Mouse (Mus musculus): ENCODE data around the gene Ptprf. TPM values are rescaled to one million over a fixed set of nuclear protein-coding genes. Genes with fewer than 3 reads are reported as not detected.

The Ptprf gene
- total and polyA plus RNA-seq, 3 experiments = 5.8 to 7.8 (median 6.3) TPM

DNA sequence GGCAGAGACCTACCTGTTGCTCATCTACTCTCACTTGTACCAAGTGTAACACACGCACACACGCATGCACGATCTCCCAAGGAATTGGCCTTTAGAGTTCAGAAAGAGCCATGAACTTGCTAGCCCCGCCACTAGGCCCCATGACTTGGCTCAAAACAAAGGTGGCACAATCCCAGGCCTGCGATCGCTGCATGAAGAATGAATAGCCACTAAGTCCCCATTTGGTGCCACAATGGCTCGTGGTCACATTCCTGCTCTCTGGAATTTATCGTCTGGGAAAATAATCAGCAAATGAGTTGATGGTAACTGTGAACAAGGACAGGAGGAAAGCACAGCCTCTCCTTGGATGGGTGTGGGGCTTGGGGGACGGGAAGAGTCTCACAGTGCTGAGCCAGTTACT, 54.3 kb downstream of the Ptprf start:
- no peak overlapping the region for H3K27ac ChIP-seq
- DNase-seq = no peak
- no peaks in the 10 kb centered on the region for H3K79me2 ChIP-seq (replicated peaks; ENCODE audit: control insufficient read depth, insufficient read depth, low read length)
- TF ChIP-seq POLR2A (IDR thresholded peaks at IDR 0.05; ENCODE audit: insufficient read depth, low read depth, low read length) (no peak), EP300 (IDR thresholded peaks at IDR 0.05; ENCODE audit: insufficient read depth, low read depth, low read length) (no peak), CTCF (IDR thresholded peaks at IDR 0.05) (no peak)
- no peak overlapping the region for H3K9ac ChIP-seq (ENCODE audit: low read depth, low read length)
- H3K4me1 ChIP-seq (ENCODE audit: control insufficient read depth, insufficient read depth, low read length) = no peaks in the 10 kb centered on the region
- no peaks in the 10 kb centered on the region for H3K27me3 ChIP-seq (ENCODE audit: control insufficient read depth, insufficient read depth, low read length)
- H3K4me3 ChIP-seq = no peak overlapping the region
- no peaks in the 10 kb centered on the region for H3K36me3 ChIP-seq (ENCODE audit: control insufficient read depth, insufficient read depth, low read length)
- WGBS = 59% methylated on average over 9 of the region's 9 CpGs
- intact Hi-C loops (cut with DNase I) = no loop called here

DNA sequence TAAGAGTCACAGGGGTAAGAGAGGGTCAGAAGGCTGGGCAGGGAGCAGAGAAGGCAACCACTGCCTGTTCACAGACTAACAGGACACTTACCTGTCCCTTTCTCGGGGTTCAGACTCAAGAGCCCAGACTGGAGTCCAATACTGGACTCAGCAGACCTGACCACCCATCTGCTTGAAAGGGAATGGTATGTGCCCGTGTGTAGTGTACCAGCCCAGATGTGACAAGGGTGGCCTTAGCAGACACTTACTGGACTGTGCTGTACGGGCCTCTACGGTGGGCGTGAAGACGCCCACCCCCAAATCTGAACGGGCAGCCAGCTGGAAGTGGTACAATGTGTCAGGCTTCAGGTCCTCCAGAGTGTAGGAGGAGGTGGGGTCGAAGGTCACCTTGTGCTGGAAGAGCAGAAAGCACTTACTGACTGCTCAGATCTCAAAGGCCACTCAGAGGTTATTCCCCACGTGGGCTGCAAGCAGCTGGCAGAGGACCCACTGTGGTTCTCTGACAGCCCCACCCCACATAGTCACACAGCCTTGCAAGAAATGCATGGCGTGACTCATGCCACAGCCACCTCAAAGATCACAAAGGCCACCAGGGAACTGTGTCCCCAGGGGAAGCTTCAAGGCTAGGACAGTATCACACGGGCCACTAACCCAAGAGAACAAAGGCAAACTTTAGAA, 56.4 kb downstream of the Ptprf start:
- intact Hi-C loops (cut with DNase I) = no loop called here
- 73% methylated on average over 11 of the region's 11 CpGs for WGBS

DNA sequence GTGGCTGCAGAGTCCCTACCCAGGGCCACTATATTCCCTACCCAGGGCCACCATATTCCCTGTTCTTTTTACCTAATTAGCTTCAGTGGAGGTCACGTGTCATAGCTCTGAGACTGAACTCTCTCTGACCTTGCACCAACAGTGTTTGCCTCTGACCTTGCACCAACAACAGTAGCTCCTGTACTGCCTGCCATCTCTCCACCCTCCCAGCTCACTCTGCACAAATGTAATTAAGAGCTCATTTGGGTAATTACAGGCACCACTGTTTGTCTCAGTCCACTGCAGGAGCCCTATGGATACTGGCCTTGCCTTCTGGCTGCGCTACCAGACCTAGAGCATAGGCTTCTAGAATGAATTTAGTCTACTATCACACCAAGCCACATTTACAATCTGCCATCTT, 57.3 kb downstream of the Ptprf start:
- H3K27me3 ChIP-seq (ENCODE audit: control insufficient read depth, insufficient read depth, low read length) = no peaks in the 10 kb centered on the region
- TF ChIP-seq CTCF (IDR thresholded peaks at IDR 0.05) (no peak), POLR2A (IDR thresholded peaks at IDR 0.05; ENCODE audit: insufficient read depth, low read depth, low read length) (no peak), EP300 (IDR thresholded peaks at IDR 0.05; ENCODE audit: insufficient read depth, low read depth, low read length) (no peak)
- 87% methylated on average over 2 of the region's 2 CpGs for WGBS
- H3K27ac ChIP-seq = no peak overlapping the region
- H3K4me3 ChIP-seq = no peak overlapping the region
- no peaks in the 10 kb centered on the region for H3K4me1 ChIP-seq (ENCODE audit: control insufficient read depth, insufficient read depth, low read length)
- no peak overlapping the region for H3K9ac ChIP-seq (ENCODE audit: low read depth, low read length)
- no peaks in the 10 kb centered on the region for H3K79me2 ChIP-seq (replicated peaks; ENCODE audit: control insufficient read depth, insufficient read depth, low read length)
- H3K36me3 ChIP-seq (ENCODE audit: control insufficient read depth, insufficient read depth, low read length) = no peaks in the 10 kb centered on the region
- DNase-seq = no peak
- intact Hi-C loops (cut with DNase I) = no loop called here

More for the DNA sequence above, 56.4 kb downstream of the Ptprf start:
- no peak for DNase-seq
- no peaks in the 10 kb centered on the region for H3K4me1 ChIP-seq (ENCODE audit: control insufficient read depth, insufficient read depth, low read length)
- no peak overlapping the region for H3K27ac ChIP-seq
- H3K4me3 ChIP-seq = no peak overlapping the region
- no peaks in the 10 kb centered on the region for H3K79me2 ChIP-seq (replicated peaks; ENCODE audit: control insufficient read depth, insufficient read depth, low read length)
- no peaks in the 10 kb centered on the region for H3K36me3 ChIP-seq (ENCODE audit: control insufficient read depth, insufficient read depth, low read length)
- no peak overlapping the region for H3K9ac ChIP-seq (ENCODE audit: low read depth, low read length)
- TF ChIP-seq CTCF (IDR thresholded peaks at IDR 0.05) (no peak), EP300 (IDR thresholded peaks at IDR 0.05; ENCODE audit: insufficient read depth, low read depth, low read length) (no peak), POLR2A (IDR thresholded peaks at IDR 0.05; ENCODE audit: insufficient read depth, low read depth, low read length) (no peak)
- H3K27me3 ChIP-seq (ENCODE audit: control insufficient read depth, insufficient read depth, low read length) = no peaks in the 10 kb centered on the region

DNA sequence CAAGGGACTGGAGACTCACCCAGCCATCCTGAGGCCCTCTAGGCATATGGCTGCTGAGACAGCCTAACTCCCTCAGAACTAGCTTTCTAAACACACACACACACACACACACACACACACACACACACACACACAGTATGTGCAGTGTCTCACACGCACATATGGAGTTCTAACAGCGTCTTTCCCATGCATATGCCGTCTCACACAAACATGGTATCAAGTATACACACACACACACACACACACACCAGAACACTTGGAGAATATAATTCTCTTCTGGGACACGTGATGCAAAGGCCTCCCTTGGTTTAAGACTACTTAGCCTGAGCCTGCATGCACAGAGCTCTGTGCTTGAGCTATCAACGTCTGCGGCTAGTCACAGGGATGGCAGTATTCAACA, 59.3 kb downstream of the Ptprf start:
- intact Hi-C loops (cut with DNase I) = no loop called here
- Histone ChIP-seq H3K9ac (ENCODE audit: low read depth, low read length) (no peak overlapping the region), H3K27me3 (ENCODE audit: control insufficient read depth, insufficient read depth, low read length) (no peaks in the 10 kb centered on the region), H3K4me1 (ENCODE audit: control insufficient read depth, insufficient read depth, low read length) (no peaks in the 10 kb centered on the region), H3K27ac (no peak overlapping the region), H3K36me3 (ENCODE audit: control insufficient read depth, insufficient read depth, low read length) (no peaks in the 10 kb centered on the region), H3K4me3 (no peak overlapping the region), H3K79me2 (replicated peaks; ENCODE audit: control insufficient read depth, insufficient read depth, low read length) (no peaks in the 10 kb centered on the region)
- DNase-seq = no peak
- TF ChIP-seq EP300 (IDR thresholded peaks at IDR 0.05; ENCODE audit: insufficient read depth, low read depth, low read length) (no peak), POLR2A (IDR thresholded peaks at IDR 0.05; ENCODE audit: insufficient read depth, low read depth, low read length) (no peak), CTCF (IDR thresholded peaks at IDR 0.05) (no peak)
- 87% methylated on average over 6 of the region's 6 CpGs for WGBS

DNA sequence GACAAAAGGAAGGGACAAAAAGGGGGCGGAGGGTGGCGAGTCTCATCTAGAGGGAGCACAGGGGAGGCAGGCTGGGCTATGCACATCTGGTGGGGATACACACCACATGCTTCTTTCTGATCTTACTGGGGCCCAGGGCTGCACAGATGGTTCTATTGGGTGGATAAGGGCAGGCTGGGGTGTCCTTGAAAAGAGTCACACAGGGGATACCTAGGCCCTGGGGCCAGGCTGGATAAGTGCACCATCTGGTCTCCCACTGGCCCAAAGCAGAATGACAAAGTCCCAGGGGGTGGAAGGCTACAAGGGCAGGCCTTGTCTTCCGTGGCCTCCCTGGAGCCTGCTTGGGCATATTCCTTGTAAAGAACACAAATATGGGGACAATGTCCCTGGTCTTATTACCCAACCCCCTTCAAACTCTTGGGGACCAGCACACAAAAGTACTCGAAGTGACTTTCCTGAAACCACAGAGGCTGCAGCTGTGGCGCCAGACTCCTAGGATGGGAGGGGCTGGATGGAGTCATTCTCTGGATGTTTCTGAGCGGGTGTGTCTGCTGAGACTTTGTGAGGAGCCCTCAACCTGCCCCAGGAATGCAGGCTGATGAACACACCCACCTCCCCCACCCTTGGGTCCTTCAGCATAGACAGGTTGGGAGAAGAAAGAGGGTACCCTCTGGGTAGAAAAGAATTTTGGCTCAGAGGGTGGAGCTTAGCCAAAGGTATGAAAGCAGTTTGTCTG, 62.0 kb downstream of the Ptprf start:
- Histone ChIP-seq H3K27me3 (ENCODE audit: control insufficient read depth, insufficient read depth, low read length) (no peaks in the 10 kb centered on the region), H3K36me3 (ENCODE audit: control insufficient read depth, insufficient read depth, low read length) (no peaks in the 10 kb centered on the region), H3K4me3 (no peak overlapping the region), H3K27ac (no peak overlapping the region), H3K79me2 (replicated peaks; ENCODE audit: control insufficient read depth, insufficient read depth, low read length) (no peaks in the 10 kb centered on the region), H3K9ac (ENCODE audit: low read depth, low read length) (no peak overlapping the region), H3K4me1 (ENCODE audit: control insufficient read depth, insufficient read depth, low read length) (no peaks in the 10 kb centered on the region)
- TF ChIP-seq EP300 (IDR thresholded peaks at IDR 0.05; ENCODE audit: insufficient read depth, low read depth, low read length) (no peak), POLR2A (IDR thresholded peaks at IDR 0.05; ENCODE audit: insufficient read depth, low read depth, low read length) (no peak), CTCF (IDR thresholded peaks at IDR 0.05) (no peak)
- 80% methylated on average over 6 of the region's 6 CpGs for WGBS
- intact Hi-C loops (cut with DNase I) = no loop called here
- DNase-seq = no peak

DNA sequence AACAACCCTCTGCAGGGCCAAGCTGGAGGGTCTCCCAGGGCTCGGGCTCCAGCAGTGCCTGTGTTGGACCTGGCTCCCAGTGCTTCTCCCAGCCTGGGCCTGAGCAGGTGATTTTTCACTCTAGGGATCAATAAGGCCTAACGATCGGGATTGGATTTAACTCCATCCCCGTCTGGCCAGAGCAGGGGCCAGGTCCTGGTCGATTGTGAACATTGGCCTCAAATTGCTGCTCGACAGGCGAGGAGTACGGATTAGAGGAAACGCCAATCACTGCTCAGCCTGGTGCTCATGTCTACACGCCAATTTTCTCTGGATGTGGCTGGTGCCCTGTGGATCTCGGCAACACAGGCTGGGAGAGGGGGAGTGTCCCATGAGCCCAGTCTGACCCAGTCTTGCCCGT, 63.8 kb downstream of the Ptprf start:
- H3K27me3 ChIP-seq (ENCODE audit: control insufficient read depth, insufficient read depth, low read length) = no peaks in the 10 kb centered on the region
- H3K4me3 ChIP-seq = no peak overlapping the region
- TF ChIP-seq CTCF (IDR thresholded peaks at IDR 0.05) = no peak
- no peak for TF ChIP-seq POLR2A (IDR thresholded peaks at IDR 0.05; ENCODE audit: insufficient read depth, low read depth, low read length)
- TF ChIP-seq EP300 (IDR thresholded peaks at IDR 0.05; ENCODE audit: insufficient read depth, low read depth, low read length) = no peak
- H3K79me2 ChIP-seq (replicated peaks; ENCODE audit: control insufficient read depth, insufficient read depth, low read length) = no peaks in the 10 kb centered on the region
- H3K36me3 ChIP-seq (ENCODE audit: control insufficient read depth, insufficient read depth, low read length) = no peaks in the 10 kb centered on the region
- no peak overlapping the region for H3K27ac ChIP-seq
- H3K4me1 ChIP-seq (ENCODE audit: control insufficient read depth, insufficient read depth, low read length) = no peaks in the 10 kb centered on the region
- H3K9ac ChIP-seq (ENCODE audit: low read depth, low read length) = no peak overlapping the region
- intact Hi-C loops (cut with DNase I) = no loop called here
- 88% methylated on average over 12 of the region's 12 CpGs for WGBS
- no peak for DNase-seq

All from heart, adult 2 months (tissue).